Mouse (Mus musculus) heart, embryonic 14.5 days (tissue): ENCODE measurements around the gene Mlycd. TPM values are rescaled to one million over a fixed set of nuclear protein-coding genes. Genes with fewer than 3 reads are reported as not detected.

Source experiments
- ATAC-seq: fragments of 200-750 bp; cut with Nextera tagmentation; 2 replicates; pipeline ENCODE4 v1.8.0; 2017; ENCODE audit warnings: low read depth, moderate TSS enrichment; ENCODE audit not compliant: insufficient number of reproducible peaks, insufficient read depth, low FRiP score
- H3K27ac ChIP-seq, 2 experiments: fragments of 200-500 bp in 1 of 2; fragments of 300-500 bp in 1 of 2; sonication (generic) in 1 of 2; replicated peaks in 1 of 2; 2 replicates each; pipeline ENCODE4 v1.5.1; 2012 to 2014; ENCODE audit warnings: low read depth in 2 of 2, low read length in 2 of 2, control low read depth in 1 of 2, mild to moderate bottlenecking in 1 of 2, mixed read lengths in 1 of 2; ENCODE audit not compliant: control insufficient read depth in 1 of 2, insufficient read depth in 1 of 2
- H3K27me3 ChIP-seq: fragments of 300-500 bp; sonication (generic); 2 replicates; pipeline ENCODE4 v1.6.1; 2014; ENCODE audit warnings: mild to moderate bottlenecking, low read length, control low read depth; ENCODE audit not compliant: control insufficient read depth, insufficient read depth
- H3K36me3 ChIP-seq: fragments of 300-500 bp; sonication (generic); 2 replicates; pipeline ENCODE4 v1.6.1; 2014; ENCODE audit warnings: mild to moderate bottlenecking, control low read depth, low read length, mixed read lengths; ENCODE audit not compliant: control insufficient read depth, insufficient read depth
- H3K4me1 ChIP-seq, 2 experiments: fragments of 200-500 bp in 1 of 2; fragments of 300-500 bp in 1 of 2; sonication (generic) in 1 of 2; 2 replicates each; pipeline ENCODE4 v1.6.1; 2012 to 2014; ENCODE audit warnings: low read length in 2 of 2, control low read depth in 1 of 2, mixed read lengths in 1 of 2; ENCODE audit not compliant: control insufficient read depth in 2 of 2, insufficient read depth in 2 of 2
- H3K4me2 ChIP-seq: fragments of 300-500 bp; sonication (generic); 2 replicates; pipeline ENCODE4 v1.6.1; 2014; ENCODE audit warnings: mild to moderate bottlenecking, low read length
- H3K4me3 ChIP-seq, 2 experiments: fragments of 200-500 bp in 1 of 2; fragments of 300-500 bp in 1 of 2; sonication (generic) in 1 of 2; 2 replicates each; pipeline ENCODE4 v1.5.1; 2012 to 2014; ENCODE audit warnings: low read length in 2 of 2, mild to moderate bottlenecking in 2 of 2, control low read depth in 1 of 2, low read depth in 1 of 2, moderate library complexity in 1 of 2; ENCODE audit not compliant: control insufficient read depth in 1 of 2, insufficient read depth in 1 of 2
- H3K9ac ChIP-seq: fragments of 300-500 bp; sonication (generic); 2 replicates; pipeline ENCODE4 v1.6.1; 2014; ENCODE audit warnings: mild to moderate bottlenecking, low read length
- H3K9me3 ChIP-seq: fragments of 300-500 bp; sonication (generic); 2 replicates; pipeline ENCODE4 v1.6.1; 2016; ENCODE audit warnings: low read length, control low read depth; ENCODE audit not compliant: control insufficient read depth
- WGBS: fragments of 180-500 bp; shearing (Covaris S2); extraction: QIAGEN DNeasy Blood & Tissue Kit; methylation state at CpG from one replicate; pipeline ENCODE4 v1.1.7; 2014; 5-methylcytosine and 5-hydroxymethylcytosine counted together
- polyA plus RNA-seq: library from polyadenylated mRNA; unstranded; fragments of >200 nt; fragmentation: Nextera tagmentation; extraction: Ambion mirVana; gene quantifications from 2 replicates; pipeline ENCODE4 v1.2.1, GENCODE M21; 2014

The Mlycd gene
- polyA plus RNA-seq, 1 experiment from 2014 or later: 25.0 TPM

DNA sequence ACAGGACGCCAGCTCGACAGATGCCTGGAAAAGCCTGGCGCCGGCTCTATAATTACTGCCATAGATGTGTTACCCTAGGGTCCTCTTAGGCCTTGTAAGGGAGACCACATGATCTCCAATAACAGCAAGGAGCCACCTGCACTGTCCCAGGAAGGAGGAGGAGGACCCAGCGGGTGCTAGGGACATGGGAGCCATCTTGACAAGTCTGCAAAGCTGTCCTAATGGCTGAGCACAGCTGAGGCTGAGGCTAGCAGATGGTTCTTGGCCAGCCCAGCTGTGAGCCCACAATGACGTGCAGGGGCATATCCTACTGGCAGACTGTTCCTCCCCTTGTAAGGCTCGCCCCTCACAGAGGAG, 45.2 kb downstream of the Mlycd start:
- Histone ChIP-seq H3K4me3 (no peak overlapping the region), H3K27ac (no peak overlapping the region), H3K9me3 (no peaks in the 10 kb centered on the region), H3K4me1 (peaks cover 17 to 19% of the 10 kb centered on the region in 2 experiments), H3K36me3 (no peaks in the 10 kb centered on the region), H3K9ac (no peak overlapping the region), H3K27me3 (peaks cover 17% of the 10 kb centered on the region), H3K4me2 (no peak overlapping the region)
- WGBS: 87% methylated on average over 7 of the region's 7 CpGs
- ATAC-seq: no peak

DNA sequence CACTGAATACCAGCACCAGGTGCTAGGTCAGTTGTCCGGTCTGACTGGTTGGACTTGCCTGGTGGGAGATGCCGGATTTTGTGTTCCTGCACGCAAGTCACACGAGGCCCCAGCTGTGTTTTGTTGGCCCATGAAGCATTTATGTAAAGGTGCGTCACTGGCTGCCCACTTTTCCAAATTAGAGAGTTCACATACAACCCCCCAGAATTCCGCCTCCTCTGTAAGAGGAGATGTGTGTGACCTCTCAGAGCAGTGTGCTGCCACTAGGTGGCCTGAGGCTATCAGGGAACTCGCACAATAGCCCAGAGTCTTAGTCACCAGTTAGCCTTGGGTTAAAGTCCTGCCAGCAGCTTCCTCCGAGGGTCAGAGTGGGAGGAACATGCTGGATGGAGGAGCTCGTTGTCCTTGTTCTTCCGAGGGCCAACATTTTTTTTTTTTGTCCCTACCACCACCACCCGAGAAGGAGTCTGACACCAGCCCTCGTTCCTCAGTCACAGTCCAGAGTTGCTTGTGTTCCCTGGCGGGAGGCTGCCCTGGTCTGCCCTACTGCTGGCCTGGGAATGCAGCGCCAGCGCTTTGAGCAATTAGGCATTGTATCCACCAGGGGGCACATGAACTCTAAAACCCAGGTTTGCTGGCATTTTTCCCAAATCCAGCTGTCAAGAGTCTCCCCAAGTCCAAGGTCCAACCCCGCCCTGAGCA, 45.7 kb downstream of the Mlycd start:
- Histone ChIP-seq H3K27ac (no peak overlapping the region), H3K4me2 (peak overlapping the region; percentile 35)

DNA sequence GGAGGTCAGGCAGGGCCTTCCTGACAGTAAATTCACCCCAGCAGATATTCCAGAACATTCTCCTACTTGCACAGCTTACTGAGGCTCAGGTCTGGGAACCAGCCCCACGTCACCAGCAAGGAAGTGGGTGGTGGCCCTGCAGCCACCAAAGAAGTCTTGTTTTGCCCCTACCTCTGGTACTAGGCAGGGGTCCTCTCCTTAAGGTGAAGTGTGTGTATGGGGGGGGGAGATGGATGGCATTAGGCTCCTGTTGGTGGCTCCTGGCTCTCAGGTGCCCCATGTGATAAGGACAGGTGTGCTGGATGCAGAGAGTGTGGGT, 46.2 kb downstream of the Mlycd start:
- 38% methylated on average over 1 of the region's 1 CpGs for WGBS
- Histone ChIP-seq H3K27ac (no peak overlapping the region), H3K9me3 (no peaks in the 10 kb centered on the region), H3K9ac (no peak overlapping the region), H3K4me1 (peaks cover 17 to 19% of the 10 kb centered on the region in 2 experiments), H3K4me2 (peak overlapping the region; percentile 35; the same call in 1 of the 2 replicates), H3K27me3 (peaks cover 26% of the 10 kb centered on the region), H3K36me3 (no peaks in the 10 kb centered on the region), H3K4me3 (no peak overlapping the region)
- ATAC-seq: no peak

More for the DNA sequence above, 45.7 kb downstream of the Mlycd start:
- Histone ChIP-seq H3K9ac (no peak overlapping the region), H3K4me3 (no peak overlapping the region), H3K36me3 (no peaks in the 10 kb centered on the region), H3K4me1 (peaks cover 17 to 19% of the 10 kb centered on the region in 2 experiments), H3K27me3 (peaks cover 22% of the 10 kb centered on the region), H3K9me3 (no peaks in the 10 kb centered on the region)
- ATAC-seq: peak; percentile 44; the same call in 1 of the 2 replicates
- WGBS: 18% methylated on average over 16 of the region's 16 CpGs

DNA sequence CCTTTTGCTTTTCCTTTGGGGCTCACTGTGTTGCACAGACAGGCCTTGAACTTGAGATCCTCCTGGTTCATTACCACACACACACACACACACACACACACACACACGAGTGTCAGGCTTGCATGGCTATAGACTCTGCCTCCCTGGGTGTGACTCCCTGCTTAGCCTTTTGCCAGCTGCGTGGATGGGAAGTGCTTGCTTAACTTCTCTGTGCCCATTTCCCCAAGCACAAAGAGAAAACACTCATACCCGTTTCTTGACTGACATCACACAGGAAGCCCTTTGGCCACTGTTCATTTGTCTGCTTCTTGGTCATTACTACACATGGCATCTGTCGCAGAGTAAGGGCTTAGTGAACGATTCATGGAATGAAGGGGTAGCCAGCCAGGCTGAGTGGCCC, 47.3 kb downstream of the Mlycd start:
- H3K27me3 ChIP-seq: peaks cover 32% of the 10 kb centered on the region
- WGBS: 56% methylated on average over 5 of the region's 5 CpGs
- no peak for ATAC-seq

DNA sequence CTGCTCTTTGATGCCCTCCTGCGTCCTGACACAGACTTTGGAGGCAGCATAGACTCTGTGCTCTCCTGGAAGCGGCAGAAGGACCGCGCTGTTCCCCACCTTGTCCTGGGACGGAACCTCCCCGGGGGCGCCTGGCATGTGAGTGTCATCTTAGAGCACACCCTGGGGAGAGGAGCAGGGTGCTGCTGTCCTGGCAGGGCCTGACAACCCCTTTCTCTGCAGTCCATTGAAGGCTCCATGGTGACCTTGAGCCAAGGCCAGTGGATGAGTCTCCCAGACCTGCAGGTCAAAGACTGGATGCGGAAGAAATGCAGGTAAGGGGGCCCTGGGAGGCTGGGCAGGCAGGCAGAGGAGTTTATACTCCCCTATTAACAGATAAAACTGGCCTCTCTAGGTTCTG, 48.3 kb downstream of the Mlycd start:
- Histone ChIP-seq H3K27me3 (peaks cover 41% of the 10 kb centered on the region), H3K27ac (no peak overlapping the region), H3K4me3 (no peak overlapping the region), H3K36me3 (no peaks in the 10 kb centered on the region), H3K9ac (no peak overlapping the region), H3K4me1 (peaks cover 9 to 13% of the 10 kb centered on the region in 2 experiments; a peak in 3 of 4 replicates), H3K9me3 (no peaks in the 10 kb centered on the region), H3K4me2 (no peak overlapping the region)
- WGBS: 93% methylated on average over 8 of the region's 8 CpGs
- ATAC-seq: no peak

More for the DNA sequence above, 47.3 kb downstream of the Mlycd start:
- Histone ChIP-seq H3K36me3 (no peaks in the 10 kb centered on the region), H3K4me2 (no peak overlapping the region), H3K9ac (no peak overlapping the region), H3K4me3 (no peak overlapping the region), H3K4me1 (peaks cover 10 to 17% of the 10 kb centered on the region in 2 experiments; a peak in 3 of 4 replicates), H3K9me3 (no peaks in the 10 kb centered on the region), H3K27ac (no peak overlapping the region)

DNA sequence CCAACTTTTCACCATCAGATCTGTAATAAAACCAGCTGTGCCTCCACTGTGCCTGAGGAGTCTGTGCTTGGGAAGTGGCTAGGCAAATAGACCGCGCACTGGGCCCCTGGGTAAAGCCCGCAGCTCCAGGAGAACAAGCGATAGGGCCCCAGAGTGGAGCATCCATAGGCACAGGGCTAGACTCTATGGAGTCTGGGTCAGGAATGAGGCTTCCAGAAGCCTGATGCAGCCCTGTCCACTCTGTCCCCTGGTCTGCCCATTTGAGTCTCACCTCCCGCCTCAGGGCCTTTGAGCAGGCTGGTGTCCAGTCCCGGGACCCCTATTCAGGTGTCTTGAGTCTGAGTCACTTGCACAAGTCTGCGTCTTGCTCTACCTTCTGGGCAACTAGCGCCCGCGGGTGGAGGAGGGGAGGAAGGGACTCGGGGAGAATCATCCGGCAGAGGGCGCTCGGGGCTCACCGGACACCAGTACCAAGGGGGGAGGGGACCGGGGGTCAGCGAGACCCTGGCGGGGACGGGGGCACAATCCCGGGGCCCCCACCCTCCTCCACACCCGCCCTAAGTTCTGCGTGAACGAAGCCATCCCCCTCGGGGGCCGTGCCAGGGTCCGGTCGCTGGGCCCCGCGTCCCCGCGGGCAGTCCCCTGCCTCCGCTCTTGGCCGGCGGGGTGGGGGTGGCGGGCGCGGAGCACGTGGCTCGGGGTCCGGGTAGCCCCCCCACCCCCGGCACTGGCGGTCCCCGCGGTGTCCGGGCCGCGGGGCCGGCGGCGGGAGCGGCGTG, 51.7 kb downstream of the Mlycd start, which contains the start of gene Necab2:
Gene Necab2 (plus strand): TSS at position 509 of the 779 bp plus-strand sequence.
- Histone ChIP-seq H3K9ac (peak within 1 kb of the TSS; percentile 75), H3K27ac (no peak within 1 kb of the TSS), H3K4me2 (peak within 1 kb of the TSS; percentile 99), H3K27me3 (peaks cover 69% of the 10 kb centered on the region), H3K4me1 (0 out of 4 replicates have a peak, but pooled peaks cover 0 to 4% of the 10 kb centered on the region in 2 experiments), H3K36me3 (no peaks in the 10 kb centered on the region), H3K9me3 (no peaks in the 10 kb centered on the region), H3K4me3 (peak within 1 kb of the TSS; percentile 45 to 65)
- ATAC-seq: peak; percentile 23
- 1% methylated on average over 42 of the region's 52 CpGs for WGBS

DNA sequence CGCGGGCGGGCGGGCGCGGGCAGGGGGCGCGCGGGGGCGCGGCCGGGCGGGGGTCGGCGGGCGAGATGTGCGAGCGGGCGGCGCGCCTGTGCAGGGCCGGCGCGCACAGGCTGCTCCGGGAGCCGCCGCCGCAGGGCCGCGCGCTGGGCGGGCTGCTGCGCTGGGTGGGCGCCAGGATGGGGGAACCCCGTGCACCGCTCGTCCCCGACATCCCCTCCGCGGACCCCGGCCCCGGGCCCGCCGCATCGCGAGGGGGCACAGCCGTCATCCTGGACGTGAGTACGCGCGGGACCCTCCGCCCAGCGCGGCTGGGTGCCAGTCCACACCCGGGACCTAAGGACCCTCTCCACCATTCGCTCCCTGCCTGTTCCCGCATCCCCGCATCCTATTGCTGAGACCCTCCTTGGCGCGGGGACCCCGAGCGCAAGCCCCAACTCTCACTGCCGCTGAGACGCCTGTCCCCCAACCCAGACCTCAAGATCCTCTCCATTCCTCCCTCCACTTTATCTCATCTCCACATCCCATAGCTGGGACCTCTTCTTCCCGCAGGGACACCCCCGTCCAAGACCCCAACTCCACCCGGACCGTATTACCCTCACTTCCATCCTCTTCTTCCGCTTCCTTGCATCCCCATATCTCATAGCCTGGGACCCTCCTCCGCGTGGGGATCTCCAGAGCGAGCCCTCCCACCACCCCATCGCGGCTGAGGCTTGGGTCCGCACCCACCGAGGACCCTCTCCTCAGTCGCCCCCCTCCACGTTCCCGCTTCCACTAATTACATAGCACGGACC, 52.5 kb downstream of the Mlycd start:
- Histone ChIP-seq H3K27me3 (peaks cover 63% of the 10 kb centered on the region), H3K36me3 (no peaks in the 10 kb centered on the region), H3K4me2 (peak overlapping the region; percentile 99), H3K4me3 (peak overlapping the region; percentile 45 to 65), H3K27ac (no peak overlapping the region), H3K9ac (peak overlapping the region; percentile 75), H3K4me1 (0 out of 4 replicates have a peak, but pooled peaks cover 0 to 4% of the 10 kb centered on the region in 2 experiments), H3K9me3 (no peaks in the 10 kb centered on the region)
- no peak for ATAC-seq
- 2% methylated on average over 52 of the region's 80 CpGs for WGBS
